Mouse (Mus musculus): ENCODE results near the gene Catsperz. TPM values are rescaled to one million over a fixed set of nuclear protein-coding genes. Genes with fewer than 3 reads are reported as not detected.

Gene Catsperz
- polyA plus RNA-seq (2012; fragmentation: generic; extraction: Trizol): 0.16 TPM
- long read RNA-seq, experiment 1: 0 reads
- long read RNA-seq, experiment 2: 0 reads

DNA sequence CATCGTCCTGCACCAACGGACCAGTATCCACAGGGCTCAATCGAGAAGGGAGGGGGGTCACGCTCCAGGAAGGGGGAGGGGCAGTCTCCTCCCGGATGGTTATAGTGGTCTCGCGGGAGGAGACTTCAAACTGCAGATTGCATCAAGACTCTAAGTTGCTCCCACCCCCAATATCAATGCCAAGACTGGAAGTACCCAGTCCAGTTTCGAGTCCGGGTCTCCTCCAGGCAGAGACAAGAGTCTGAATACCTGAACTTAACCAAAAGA is at the start of gene Catsperz:
TSS of gene Catsperz (minus strand) at position 74 of the 267 bp plus-strand sequence.
- TF ChIP-seq MAX (IDR thresholded peaks at IDR 0.05): no peak
- TF ChIP-seq MYOD1 (IDR thresholded peaks at IDR 0.05; ENCODE audit: control insufficient read depth, insufficient read length, low read depth): no peak
- no peak for TF ChIP-seq MYOG (IDR thresholded peaks at IDR 0.05; ENCODE audit: control insufficient read depth, extremely low read depth, insufficient read length)
- TF ChIP-seq CTCF (IDR thresholded peaks at IDR 0.05; ENCODE audit: control insufficient read depth, insufficient read depth, insufficient read length): no peak
- TF ChIP-seq USF1 (IDR thresholded peaks at IDR 0.05; ENCODE audit: low read depth): no peak
- TF ChIP-seq CEBPB (IDR thresholded peaks at IDR 0.05; ENCODE audit: low read depth): no peak
- no peak for TF ChIP-seq FOSL1 (IDR thresholded peaks at IDR 0.05; ENCODE audit: insufficient read depth, low read length, poor library complexity, severe bottlenecking)
- Histone ChIP-seq H3K36me3 (ENCODE audit: control insufficient read depth, insufficient read depth) (no peaks in the 10 kb centered on the region), H3K4me3 (ENCODE audit: insufficient read depth, poor library complexity, severe bottlenecking) (no peak within 1 kb of the TSS), H3ac (ENCODE audit: control insufficient read depth, insufficient read length, low read depth) (no peak within 1 kb of the TSS), H3K79me2 (ENCODE audit: control insufficient read depth, insufficient read depth) (peaks cover 11% of the 10 kb centered on the region), H3K79me3 (ENCODE audit: low read depth) (peaks cover 4% of the 10 kb centered on the region), H3K27me3 (ENCODE audit: control insufficient read depth, insufficient read depth, insufficient read length) (peaks cover 10% of the 10 kb centered on the region)

DNA sequence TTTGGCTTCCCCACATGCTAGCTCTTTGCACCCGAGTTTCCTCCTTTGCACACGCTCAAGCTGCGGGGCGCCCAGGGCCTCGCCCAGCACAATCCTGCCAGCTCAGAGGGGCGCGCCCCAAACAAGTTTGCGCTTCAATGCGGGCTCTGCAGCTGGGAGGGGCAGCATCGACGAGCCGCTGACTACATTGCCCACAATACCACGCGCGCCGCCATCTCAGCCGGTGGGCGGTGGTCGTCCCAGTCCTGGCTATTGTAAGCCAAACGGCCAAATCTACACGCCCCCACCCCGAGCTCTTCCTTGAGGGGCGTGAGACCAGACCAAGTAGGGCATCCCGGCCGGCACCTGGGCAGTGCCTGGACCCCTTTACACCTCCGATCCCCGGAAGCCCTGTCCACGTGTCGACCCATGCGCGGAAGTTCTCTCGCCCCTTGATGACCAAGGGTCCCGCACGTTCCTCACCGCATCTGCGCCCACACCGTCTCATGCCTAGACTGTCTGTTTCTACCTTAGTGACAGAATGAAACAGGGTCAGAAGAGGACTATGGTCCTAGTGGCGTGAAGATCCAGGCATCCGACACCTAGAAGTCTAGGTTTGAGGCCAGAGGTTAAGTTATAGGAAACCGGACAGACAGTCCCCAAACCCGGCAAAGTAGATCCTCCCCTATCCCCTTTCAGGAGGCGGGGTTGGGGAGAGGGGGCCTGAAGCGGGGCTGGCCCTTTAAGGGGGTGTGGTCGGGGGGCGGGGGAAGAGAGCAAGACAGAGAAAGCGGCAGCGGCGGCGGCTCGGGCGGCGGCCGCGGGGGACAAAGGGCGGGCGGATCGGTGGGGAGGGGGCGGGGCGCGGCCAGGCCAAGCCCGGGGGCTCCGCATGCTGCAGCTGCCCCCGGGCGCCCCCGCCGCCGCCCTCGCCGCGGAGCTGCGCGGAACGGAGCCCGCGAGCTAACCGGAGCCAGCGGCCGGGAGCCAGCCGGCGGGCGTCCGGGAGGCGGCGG is 49.3 kb upstream of the Catsperz start, which contains the start of gene Ppp1r14b:
TSS of gene Ppp1r14b (plus strand) at position 758 of the 995 bp plus-strand sequence.
- H3K4me3 ChIP-seq (ENCODE audit: insufficient read depth, poor library complexity, severe bottlenecking): peak within 1 kb of the TSS; percentile 99
- H3ac ChIP-seq (ENCODE audit: control insufficient read depth, insufficient read length, low read depth): peak within 1 kb of the TSS; percentile 90
- H3K27me3 ChIP-seq (ENCODE audit: control insufficient read depth, insufficient read depth, insufficient read length): no peaks in the 10 kb centered on the region
- no peak for TF ChIP-seq CTCF (IDR thresholded peaks at IDR 0.05; ENCODE audit: control insufficient read depth, insufficient read depth, insufficient read length)
- TF ChIP-seq MAX (IDR thresholded peaks at IDR 0.05): peak; percentile 4
- no peak for TF ChIP-seq CEBPB (IDR thresholded peaks at IDR 0.05; ENCODE audit: low read depth)
- TF ChIP-seq FOSL1 (IDR thresholded peaks at IDR 0.05; ENCODE audit: insufficient read depth, low read length, poor library complexity, severe bottlenecking): no peak
- no peak for TF ChIP-seq MYOG (IDR thresholded peaks at IDR 0.05; ENCODE audit: control insufficient read depth, extremely low read depth, insufficient read length)
- peak; percentile 87 for TF ChIP-seq USF1 (IDR thresholded peaks at IDR 0.05; ENCODE audit: low read depth)
- TF ChIP-seq MYOD1 (IDR thresholded peaks at IDR 0.05; ENCODE audit: control insufficient read depth, insufficient read length, low read depth): no peak
- peaks cover 31% of the 10 kb centered on the region for H3K79me3 ChIP-seq (ENCODE audit: low read depth)
- peaks cover 55% of the 10 kb centered on the region for H3K79me2 ChIP-seq (ENCODE audit: control insufficient read depth, insufficient read depth)
- H3K36me3 ChIP-seq (ENCODE audit: control insufficient read depth, insufficient read depth): peaks cover 27% of the 10 kb centered on the region

DNA sequence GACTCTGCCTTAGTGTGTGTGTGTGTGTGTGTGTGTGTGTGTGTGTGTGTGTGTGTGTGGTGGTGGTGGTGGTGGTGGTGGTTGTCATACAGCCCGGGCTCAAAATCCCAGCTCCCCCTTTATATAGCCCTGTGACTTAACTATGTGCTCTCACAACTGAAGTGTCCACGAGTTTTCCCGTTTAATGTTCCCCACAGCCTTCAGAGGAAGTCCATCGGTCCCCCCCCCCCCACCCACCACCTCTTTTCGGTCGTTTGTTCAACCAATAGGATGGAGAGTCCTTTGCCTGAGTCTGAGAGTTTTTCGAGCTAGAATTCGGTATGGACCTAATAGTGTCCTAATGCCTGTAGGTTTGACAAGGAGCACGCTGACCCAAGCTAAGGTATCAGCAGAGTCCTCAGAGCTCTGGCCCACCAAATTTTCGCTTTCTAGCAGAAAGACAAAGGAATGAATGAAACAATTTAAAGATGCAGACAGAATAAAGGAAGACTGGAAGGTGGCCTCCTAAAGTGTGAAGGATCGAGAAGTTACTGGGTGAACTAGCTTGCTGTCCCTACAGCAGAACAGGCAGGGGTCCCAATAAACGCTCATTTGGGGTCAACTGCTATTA is 48.5 kb upstream of the Catsperz start:
- no peak for TF ChIP-seq MAX (IDR thresholded peaks at IDR 0.05)
- TF ChIP-seq MYOG (IDR thresholded peaks at IDR 0.05; ENCODE audit: control insufficient read depth, extremely low read depth, insufficient read length): no peak
- no peak for TF ChIP-seq CTCF (IDR thresholded peaks at IDR 0.05; ENCODE audit: control insufficient read depth, insufficient read depth, insufficient read length)
- H3K27me3 ChIP-seq (ENCODE audit: control insufficient read depth, insufficient read depth, insufficient read length): no peaks in the 10 kb centered on the region
- H3K79me3 ChIP-seq (ENCODE audit: low read depth): peaks cover 34% of the 10 kb centered on the region
- peaks cover 56% of the 10 kb centered on the region for H3K79me2 ChIP-seq (ENCODE audit: control insufficient read depth, insufficient read depth)
- H3K4me3 ChIP-seq (ENCODE audit: insufficient read depth, poor library complexity, severe bottlenecking): peak overlapping the region; percentile 99
- H3K36me3 ChIP-seq (ENCODE audit: control insufficient read depth, insufficient read depth): peaks cover 24% of the 10 kb centered on the region
- peak overlapping the region; percentile 50 for H3ac ChIP-seq (ENCODE audit: control insufficient read depth, insufficient read length, low read depth)

DNA sequence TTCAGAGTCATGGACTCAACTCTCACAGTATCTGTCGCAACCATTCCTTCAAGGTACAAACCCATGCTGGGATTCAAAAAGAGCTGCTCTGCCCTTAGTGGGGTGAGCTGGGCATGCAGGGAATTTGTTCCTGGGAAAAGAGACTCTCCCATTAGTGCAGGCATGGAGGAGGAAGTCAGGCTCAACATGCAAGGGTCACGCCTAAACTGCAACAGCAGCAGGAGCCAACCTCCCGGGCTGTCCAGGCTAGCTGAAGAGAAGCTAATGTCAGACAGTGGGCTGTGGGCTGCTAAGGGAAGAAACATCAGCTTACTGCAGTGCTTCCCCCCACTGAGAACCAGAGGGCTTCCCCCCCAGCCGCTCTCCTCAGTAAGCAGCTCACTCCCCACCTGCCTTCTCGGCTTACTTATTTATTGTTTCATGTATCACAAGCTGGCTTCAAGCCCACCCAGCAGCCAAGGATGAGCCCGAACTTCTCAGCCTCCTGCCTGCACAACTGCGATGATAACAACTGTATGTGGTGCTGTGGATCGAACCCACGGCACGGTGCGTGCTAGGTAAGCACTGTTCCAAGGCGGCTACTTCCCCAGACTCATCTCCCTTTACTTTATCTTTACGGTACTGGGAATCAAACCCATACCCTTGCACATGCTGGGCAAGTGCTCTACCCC is 47.2 kb upstream of the Catsperz start:
- H3K36me3 ChIP-seq (ENCODE audit: control insufficient read depth, insufficient read depth): peaks cover 11% of the 10 kb centered on the region
- H3K27me3 ChIP-seq (ENCODE audit: control insufficient read depth, insufficient read depth, insufficient read length): no peaks in the 10 kb centered on the region
- H3ac ChIP-seq (ENCODE audit: control insufficient read depth, insufficient read length, low read depth): no peak overlapping the region
- no peak overlapping the region for H3K4me3 ChIP-seq (ENCODE audit: insufficient read depth, poor library complexity, severe bottlenecking)
- H3K79me3 ChIP-seq (ENCODE audit: low read depth): peaks cover 33% of the 10 kb centered on the region
- peaks cover 56% of the 10 kb centered on the region for H3K79me2 ChIP-seq (ENCODE audit: control insufficient read depth, insufficient read depth)
- TF ChIP-seq CTCF (IDR thresholded peaks at IDR 0.05; ENCODE audit: control insufficient read depth, insufficient read depth, insufficient read length): no peak
- TF ChIP-seq CEBPB (IDR thresholded peaks at IDR 0.05; ENCODE audit: low read depth): peak; percentile 10
- no peak for TF ChIP-seq FOSL1 (IDR thresholded peaks at IDR 0.05; ENCODE audit: insufficient read depth, low read length, poor library complexity, severe bottlenecking)
- TF ChIP-seq MYOD1 (IDR thresholded peaks at IDR 0.05; ENCODE audit: control insufficient read depth, insufficient read length, low read depth): no peak
- no peak for TF ChIP-seq MAX (IDR thresholded peaks at IDR 0.05)
- TF ChIP-seq USF1 (IDR thresholded peaks at IDR 0.05; ENCODE audit: low read depth): no peak
- no peak for TF ChIP-seq MYOG (IDR thresholded peaks at IDR 0.05; ENCODE audit: control insufficient read depth, extremely low read depth, insufficient read length)

DNA sequence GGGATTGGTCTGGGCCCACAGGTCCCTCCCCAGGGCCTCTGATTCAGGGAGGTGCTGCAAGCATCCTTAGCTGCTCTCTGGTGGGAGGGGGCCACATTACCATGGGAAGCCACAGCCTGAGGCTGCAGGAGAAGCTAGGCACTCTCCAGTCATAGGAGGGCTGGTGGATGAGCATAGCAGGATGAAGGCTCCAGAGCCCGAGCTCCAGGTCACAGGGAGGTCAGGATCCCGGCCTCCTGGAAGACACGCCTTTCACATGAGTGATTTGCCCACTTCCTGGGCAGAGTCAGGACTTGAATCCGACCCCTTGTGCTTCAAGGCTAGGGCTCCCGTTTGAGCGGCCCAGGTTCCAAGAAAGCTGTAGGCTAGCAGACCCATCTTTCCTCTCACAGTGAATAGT is 46.5 kb upstream of the Catsperz start:
- H3K4me3 ChIP-seq (ENCODE audit: insufficient read depth, poor library complexity, severe bottlenecking): no peak overlapping the region
- no peaks in the 10 kb centered on the region for H3K27me3 ChIP-seq (ENCODE audit: control insufficient read depth, insufficient read depth, insufficient read length)
- peak overlapping the region; percentile 36 for H3ac ChIP-seq (ENCODE audit: control insufficient read depth, insufficient read length, low read depth)
- H3K79me3 ChIP-seq (ENCODE audit: low read depth): peaks cover 27% of the 10 kb centered on the region
- TF ChIP-seq MAX (IDR thresholded peaks at IDR 0.05) (no peak), USF1 (IDR thresholded peaks at IDR 0.05; ENCODE audit: low read depth) (no peak), MYOG (IDR thresholded peaks at IDR 0.05; ENCODE audit: control insufficient read depth, extremely low read depth, insufficient read length) (no peak), CTCF (IDR thresholded peaks at IDR 0.05; ENCODE audit: control insufficient read depth, insufficient read depth, insufficient read length) (no peak), FOSL1 (IDR thresholded peaks at IDR 0.05; ENCODE audit: insufficient read depth, low read length, poor library complexity, severe bottlenecking) (no peak), MYOD1 (IDR thresholded peaks at IDR 0.05; ENCODE audit: control insufficient read depth, insufficient read length, low read depth) (no peak), CEBPB (IDR thresholded peaks at IDR 0.05; ENCODE audit: low read depth) (no peak)
- peaks cover 4% of the 10 kb centered on the region for H3K36me3 ChIP-seq (ENCODE audit: control insufficient read depth, insufficient read depth)
- peaks cover 51% of the 10 kb centered on the region for H3K79me2 ChIP-seq (ENCODE audit: control insufficient read depth, insufficient read depth)

Data from C2C12 (cell line).